Mouse (Mus musculus): ENCODE data around the gene Pde9a. TPM values are rescaled to one million over a fixed set of nuclear protein-coding genes. Genes with fewer than 3 reads are reported as not detected.

Pde9a gene
- polyA plus RNA-seq, 1 experiment from 2014 or later = 36.7 TPM

GRCm38 (mm10) chr17:31500416-31500815 lies 114.4 kb downstream of the Pde9a start:
- ATAC-seq (ENCODE audit: insufficient read depth) (no peak), DNase-seq (no peak)
- TF ChIP-seq CTCF (IDR thresholded peaks at IDR 0.05; ENCODE audit: low read depth) = no peak
- H3K4me2 ChIP-seq = no peak overlapping the region
- H3K4me1 ChIP-seq (ENCODE audit: insufficient read depth) = no peaks in the 10 kb centered on the region
- no peaks in the 10 kb centered on the region for H3K27me3 ChIP-seq (ENCODE audit: insufficient read depth, low read length)
- WGBS = 86% methylated on average over 8 of the region's 8 CpGs
- no peak overlapping the region for H3K9ac ChIP-seq
- H3K36me3 ChIP-seq (ENCODE audit: insufficient read depth) = peaks cover 92% of the 10 kb centered on the region
- H3K4me3 ChIP-seq (ENCODE audit: low read depth, low read length) = no peak overlapping the region
- H3K9me3 ChIP-seq (ENCODE audit: low read depth, low read length) = no peaks in the 10 kb centered on the region
- no peak overlapping the region for H3K27ac ChIP-seq (ENCODE audit: low read depth)

GRCm38 (mm10) chr17:31500908-31501307 lies 114.9 kb downstream of the Pde9a start:
- Histone ChIP-seq H3K4me3 (ENCODE audit: low read depth, low read length) (no peak overlapping the region), H3K36me3 (ENCODE audit: insufficient read depth) (peaks cover 91% of the 10 kb centered on the region), H3K9me3 (ENCODE audit: low read depth, low read length) (no peaks in the 10 kb centered on the region), H3K9ac (no peak overlapping the region), H3K4me2 (no peak overlapping the region), H3K4me1 (ENCODE audit: insufficient read depth) (no peaks in the 10 kb centered on the region), H3K27ac (ENCODE audit: low read depth) (no peak overlapping the region), H3K27me3 (ENCODE audit: insufficient read depth, low read length) (no peaks in the 10 kb centered on the region)
- peak; percentile 57 for TF ChIP-seq CTCF (IDR thresholded peaks at IDR 0.05; ENCODE audit: low read depth)
- DNase-seq (no peak), ATAC-seq (ENCODE audit: insufficient read depth) (no peak)
- WGBS = 88% methylated on average over 3 of the region's 3 CpGs

GRCm38 (mm10) chr17:31502261-31502927 lies 116.4 kb downstream of the Pde9a start:
- no peak for TF ChIP-seq CTCF (IDR thresholded peaks at IDR 0.05; ENCODE audit: low read depth)
- WGBS = 89% methylated on average over 12 of the region's 12 CpGs
- H3K4me1 ChIP-seq (ENCODE audit: insufficient read depth) = no peaks in the 10 kb centered on the region
- no peaks in the 10 kb centered on the region for H3K27me3 ChIP-seq (ENCODE audit: insufficient read depth, low read length)
- peaks cover 94% of the 10 kb centered on the region for H3K36me3 ChIP-seq (ENCODE audit: insufficient read depth)
- H3K4me3 ChIP-seq (ENCODE audit: low read depth, low read length) = no peak overlapping the region
- H3K4me2 ChIP-seq = no peak overlapping the region
- H3K9me3 ChIP-seq (ENCODE audit: low read depth, low read length) = no peaks in the 10 kb centered on the region
- ATAC-seq (ENCODE audit: insufficient read depth) = no peak
- no peak overlapping the region for H3K9ac ChIP-seq
- no peak for DNase-seq
- no peak overlapping the region for H3K27ac ChIP-seq (ENCODE audit: low read depth)

GRCm38 (mm10) chr17:31503337-31503736 lies 117.3 kb downstream of the Pde9a start:
- H3K27ac ChIP-seq (ENCODE audit: low read depth) = no peak overlapping the region
- TF ChIP-seq CTCF (IDR thresholded peaks at IDR 0.05; ENCODE audit: low read depth) = no peak
- WGBS = 91% methylated on average over 12 of the region's 12 CpGs
- no peaks in the 10 kb centered on the region for H3K9me3 ChIP-seq (ENCODE audit: low read depth, low read length)
- no peaks in the 10 kb centered on the region for H3K27me3 ChIP-seq (ENCODE audit: insufficient read depth, low read length)
- DNase-seq (no peak), ATAC-seq (ENCODE audit: insufficient read depth) (no peak)
- H3K9ac ChIP-seq = no peak overlapping the region
- H3K36me3 ChIP-seq (ENCODE audit: insufficient read depth) = peaks cover 94% of the 10 kb centered on the region
- H3K4me1 ChIP-seq (ENCODE audit: insufficient read depth) = no peaks in the 10 kb centered on the region
- H3K4me2 ChIP-seq = no peak overlapping the region
- H3K4me3 ChIP-seq (ENCODE audit: low read depth, low read length) = no peak overlapping the region

GRCm38 (mm10) chr17:31503936-31504335 lies 117.9 kb downstream of the Pde9a start:
- H3K36me3 ChIP-seq (ENCODE audit: insufficient read depth) = peaks cover 94% of the 10 kb centered on the region
- 87% methylated on average over 2 of the region's 2 CpGs for WGBS

GRCm38 (mm10) chr17:31505013-31505412 lies 119.0 kb downstream of the Pde9a start:
- Histone ChIP-seq H3K27me3 (ENCODE audit: insufficient read depth, low read length) (no peaks in the 10 kb centered on the region), H3K27ac (ENCODE audit: low read depth) (no peak overlapping the region), H3K9me3 (ENCODE audit: low read depth, low read length) (no peaks in the 10 kb centered on the region), H3K4me1 (ENCODE audit: insufficient read depth) (no peaks in the 10 kb centered on the region), H3K4me3 (ENCODE audit: low read depth, low read length) (no peak overlapping the region), H3K4me2 (no peak overlapping the region), H3K9ac (no peak overlapping the region), H3K36me3 (ENCODE audit: insufficient read depth) (peaks cover 95% of the 10 kb centered on the region)
- no peak for TF ChIP-seq CTCF (IDR thresholded peaks at IDR 0.05; ENCODE audit: low read depth)
- WGBS = 86% methylated on average over 5 of the region's 5 CpGs
- DNase-seq = no peak
- ATAC-seq (ENCODE audit: insufficient read depth) = no peak

More at GRCm38 (mm10) chr17:31503936-31504335, 117.9 kb downstream of the Pde9a start:
- no peak for DNase-seq
- Histone ChIP-seq H3K27me3 (ENCODE audit: insufficient read depth, low read length) (no peaks in the 10 kb centered on the region), H3K9ac (no peak overlapping the region), H3K4me3 (ENCODE audit: low read depth, low read length) (no peak overlapping the region), H3K4me1 (ENCODE audit: insufficient read depth) (no peaks in the 10 kb centered on the region), H3K9me3 (ENCODE audit: low read depth, low read length) (no peaks in the 10 kb centered on the region), H3K4me2 (no peak overlapping the region), H3K27ac (ENCODE audit: low read depth) (no peak overlapping the region)
- TF ChIP-seq CTCF (IDR thresholded peaks at IDR 0.05; ENCODE audit: low read depth) = no peak
- no peak for ATAC-seq (ENCODE audit: insufficient read depth)

GRCm38 (mm10) chr17:31506282-31506681 lies 120.3 kb downstream of the Pde9a start:
- TF ChIP-seq CTCF (IDR thresholded peaks at IDR 0.05; ENCODE audit: low read depth) = no peak
- Histone ChIP-seq H3K4me2 (no peak overlapping the region), H3K4me3 (ENCODE audit: low read depth, low read length) (no peak overlapping the region), H3K36me3 (ENCODE audit: insufficient read depth) (peaks cover 88% of the 10 kb centered on the region), H3K9ac (no peak overlapping the region), H3K9me3 (ENCODE audit: low read depth, low read length) (no peaks in the 10 kb centered on the region), H3K27ac (ENCODE audit: low read depth) (no peak overlapping the region), H3K27me3 (ENCODE audit: insufficient read depth, low read length) (no peaks in the 10 kb centered on the region), H3K4me1 (ENCODE audit: insufficient read depth) (no peaks in the 10 kb centered on the region)
- DNase-seq (no peak), ATAC-seq (ENCODE audit: insufficient read depth) (no peak)
- WGBS = 89% methylated on average over 7 of the region's 7 CpGs
